Mouse (Mus musculus): ENCODE results near the gene Angptl2.

GRCm38 (mm10) chr2:33292057-33292456, 76.2 kb downstream of the Angptl2 start:
- TF ChIP-seq POLR2A (IDR thresholded peaks at IDR 0.05; ENCODE audit: low read depth, low read length): no peak
- TF ChIP-seq CTCF (IDR thresholded peaks at IDR 0.05; ENCODE audit: borderline replicate concordance, insufficient read depth, low read length): no peak

Measured in embryonic fibroblast, embryonic 13.5 days (primary cell).